Mouse (Mus musculus): ENCODE data around the gene Mboat1. TPM values are rescaled to one million over a fixed set of nuclear protein-coding genes. Genes with fewer than 3 reads are reported as not detected.

Mboat1 gene
- total RNA-seq, 1 experiment: 4.6 TPM

DNA sequence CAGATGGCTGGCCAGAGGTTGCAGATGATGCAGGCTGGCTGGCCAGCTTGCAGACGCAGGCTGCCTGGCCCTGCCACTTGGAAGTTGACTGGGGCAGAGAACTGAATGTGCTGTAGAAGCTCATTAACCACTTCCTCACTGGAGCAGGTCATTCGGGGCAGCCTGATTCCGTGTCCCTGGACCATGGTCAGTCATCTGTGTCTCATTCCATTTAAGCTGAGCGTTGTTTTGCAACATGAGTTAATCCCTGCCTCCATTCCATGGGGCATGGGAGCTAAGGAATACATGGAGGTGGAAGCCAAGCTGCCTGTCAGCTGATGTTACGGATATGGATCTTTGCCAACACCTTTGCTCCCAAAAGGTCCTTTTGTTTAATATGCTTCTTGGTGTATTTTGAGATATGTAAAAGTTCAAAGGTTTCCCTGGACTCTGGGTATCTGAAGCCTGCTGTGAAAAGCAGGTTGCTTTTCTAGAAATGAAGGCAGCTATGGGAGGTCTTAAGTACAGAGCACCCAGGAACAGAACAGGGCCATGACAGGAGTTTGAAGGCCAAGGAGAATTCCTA lies 114.1 kb downstream of the Mboat1 start:
- Histone ChIP-seq H3K27ac (ENCODE audit: insufficient read depth, low read depth, low read length, poor library complexity, severe bottlenecking) (no peak overlapping the region), H3K4me1 (ENCODE audit: control insufficient read depth in 2 of 2, insufficient read depth in 2 of 2, low read length in 2 of 2, poor library complexity in 1 of 2) (peaks cover 0 to 2% of the 10 kb centered on the region in 2 experiments; a peak in 1 of 4 replicates), H3K4me3 (ENCODE audit: insufficient read depth in 1 of 2, low read depth in 1 of 2, low read length in 2 of 2, poor library complexity in 1 of 2, severe bottlenecking in 1 of 2) (no peak overlapping the region), H3K9ac (ENCODE audit: insufficient read depth, low read depth, low read length, poor library complexity, severe bottlenecking) (no peak overlapping the region), H3K36me3 (ENCODE audit: control insufficient read depth, insufficient read depth, low read length, poor library complexity, severe bottlenecking) (no peaks in the 10 kb centered on the region), H3K9me3 (ENCODE audit: control insufficient read depth, insufficient read depth, low read depth, low read length) (no peaks in the 10 kb centered on the region)
- TF ChIP-seq ZC3H11A (IDR thresholded peaks at IDR 0.05; ENCODE audit: borderline replicate concordance, low read depth, low read length): no peak
- TF ChIP-seq ZNF384 (IDR thresholded peaks at IDR 0.05; ENCODE audit: low read depth, low read length): no peak
- TF ChIP-seq HCFC1 (IDR thresholded peaks at IDR 0.05; ENCODE audit: borderline replicate concordance, insufficient read depth, low read length): no peak
- TF ChIP-seq MAFK (IDR thresholded peaks at IDR 0.05; ENCODE audit: insufficient read depth, low read depth, low read length): no peak
- TF ChIP-seq CHD2 (IDR thresholded peaks at IDR 0.05; ENCODE audit: low read depth, low read length): no peak
- no peak for DNase-seq (ENCODE audit: low read depth, low spot score)
- in situ Hi-C loops (cut with MboI; ENCODE audit: low sequenced_read_pairs in 2 of 2, unreplicated experiment in 2 of 2): loop anchor here (25.0 kb wide), 2 partner anchors 287 to 388 kb away; partner anchors contain the start of genes Cdkal1 (in 1 of the 2) and Uqcrfs1 (in 1 of the 2)

DNA sequence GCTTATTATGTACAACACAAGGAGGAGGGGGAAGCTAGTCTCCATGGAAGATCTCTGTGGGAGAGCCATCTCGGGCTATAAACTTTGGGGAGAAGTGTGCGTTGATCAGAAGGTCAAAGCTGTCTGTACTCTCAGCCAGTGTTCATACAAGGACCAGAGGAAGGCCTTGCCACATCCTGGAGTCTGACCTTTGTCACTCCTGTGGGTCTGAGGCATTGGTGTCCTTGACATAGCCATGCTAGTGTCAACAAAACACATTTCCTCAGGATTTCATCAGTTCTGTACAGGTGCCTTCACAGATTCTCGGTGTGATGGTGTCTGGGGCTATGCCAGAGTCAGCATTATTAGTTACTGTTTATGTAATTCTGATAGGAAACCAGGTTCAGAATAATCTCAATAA lies 115.1 kb downstream of the Mboat1 start:
- in situ Hi-C loops (cut with MboI; ENCODE audit: low sequenced_read_pairs in 2 of 2, unreplicated experiment in 2 of 2): loop anchor here (25.0 kb wide), 2 partner anchors 286 to 389 kb away; partner anchors contain the start of genes Cdkal1 (in 1 of the 2) and Uqcrfs1 (in 1 of the 2)
- Histone ChIP-seq H3K4me3 (ENCODE audit: insufficient read depth in 1 of 2, low read depth in 1 of 2, low read length in 2 of 2, poor library complexity in 1 of 2, severe bottlenecking in 1 of 2) (no peak overlapping the region), H3K9ac (ENCODE audit: insufficient read depth, low read depth, low read length, poor library complexity, severe bottlenecking) (no peak overlapping the region), H3K4me1 (ENCODE audit: control insufficient read depth in 2 of 2, insufficient read depth in 2 of 2, low read length in 2 of 2, poor library complexity in 1 of 2) (peaks cover 0 to 2% of the 10 kb centered on the region in 2 experiments; a peak in 1 of 4 replicates), H3K27ac (ENCODE audit: insufficient read depth, low read depth, low read length, poor library complexity, severe bottlenecking) (no peak overlapping the region), H3K9me3 (ENCODE audit: control insufficient read depth, insufficient read depth, low read depth, low read length) (no peaks in the 10 kb centered on the region), H3K36me3 (ENCODE audit: control insufficient read depth, insufficient read depth, low read length, poor library complexity, severe bottlenecking) (no peaks in the 10 kb centered on the region)
- no peak for DNase-seq (ENCODE audit: low read depth, low spot score)
- TF ChIP-seq ZC3H11A (IDR thresholded peaks at IDR 0.05; ENCODE audit: borderline replicate concordance, low read depth, low read length) (no peak), CHD2 (IDR thresholded peaks at IDR 0.05; ENCODE audit: low read depth, low read length) (no peak), HCFC1 (IDR thresholded peaks at IDR 0.05; ENCODE audit: borderline replicate concordance, insufficient read depth, low read length) (no peak), ZNF384 (IDR thresholded peaks at IDR 0.05; ENCODE audit: low read depth, low read length) (no peak), MAFK (IDR thresholded peaks at IDR 0.05; ENCODE audit: insufficient read depth, low read depth, low read length) (no peak)

DNA sequence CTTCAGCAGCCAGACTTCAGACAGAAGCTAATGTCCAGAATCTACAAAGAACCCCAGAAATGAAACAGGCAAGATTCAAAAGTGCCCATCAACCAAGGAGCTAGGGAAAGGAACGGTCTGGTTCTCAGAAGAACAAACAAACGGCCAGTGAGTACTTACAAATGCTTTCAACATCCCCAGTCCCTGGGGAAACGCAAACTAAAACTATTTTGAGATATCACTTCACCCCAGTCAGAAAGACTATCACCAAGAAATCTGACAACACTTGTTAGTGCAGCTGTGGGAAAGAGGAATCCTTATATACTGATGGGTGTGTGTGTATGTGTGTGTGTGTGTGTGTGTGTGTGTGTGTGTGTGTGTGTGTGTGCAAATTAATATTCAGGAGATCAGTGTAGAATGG lies 116.4 kb downstream of the Mboat1 start:
- no peaks in the 10 kb centered on the region for H3K36me3 ChIP-seq (ENCODE audit: control insufficient read depth, insufficient read depth, low read length, poor library complexity, severe bottlenecking)
- no peak overlapping the region for H3K27ac ChIP-seq (ENCODE audit: insufficient read depth, low read depth, low read length, poor library complexity, severe bottlenecking)
- TF ChIP-seq MAFK (IDR thresholded peaks at IDR 0.05; ENCODE audit: insufficient read depth, low read depth, low read length) (no peak), ZC3H11A (IDR thresholded peaks at IDR 0.05; ENCODE audit: borderline replicate concordance, low read depth, low read length) (no peak), CHD2 (IDR thresholded peaks at IDR 0.05; ENCODE audit: low read depth, low read length) (no peak), ZNF384 (IDR thresholded peaks at IDR 0.05; ENCODE audit: low read depth, low read length) (no peak), HCFC1 (IDR thresholded peaks at IDR 0.05; ENCODE audit: borderline replicate concordance, insufficient read depth, low read length) (no peak)
- H3K4me3 ChIP-seq (ENCODE audit: insufficient read depth in 1 of 2, low read depth in 1 of 2, low read length in 2 of 2, poor library complexity in 1 of 2, severe bottlenecking in 1 of 2): no peak overlapping the region
- in situ Hi-C loops (cut with MboI; ENCODE audit: low sequenced_read_pairs in 2 of 2, unreplicated experiment in 2 of 2): loop anchor here (25.0 kb wide), 2 partner anchors 285 to 390 kb away; partner anchors contain the start of genes Cdkal1 (in 1 of the 2) and Uqcrfs1 (in 1 of the 2)
- no peak overlapping the region for H3K9ac ChIP-seq (ENCODE audit: insufficient read depth, low read depth, low read length, poor library complexity, severe bottlenecking)
- no peak for DNase-seq (ENCODE audit: low read depth, low spot score)
- H3K4me1 ChIP-seq (ENCODE audit: control insufficient read depth in 2 of 2, insufficient read depth in 2 of 2, low read length in 2 of 2, poor library complexity in 1 of 2): peaks cover 0 to 2% of the 10 kb centered on the region in 2 experiments; a peak in 1 of 4 replicates
- no peaks in the 10 kb centered on the region for H3K9me3 ChIP-seq (ENCODE audit: control insufficient read depth, insufficient read depth, low read depth, low read length)

DNA sequence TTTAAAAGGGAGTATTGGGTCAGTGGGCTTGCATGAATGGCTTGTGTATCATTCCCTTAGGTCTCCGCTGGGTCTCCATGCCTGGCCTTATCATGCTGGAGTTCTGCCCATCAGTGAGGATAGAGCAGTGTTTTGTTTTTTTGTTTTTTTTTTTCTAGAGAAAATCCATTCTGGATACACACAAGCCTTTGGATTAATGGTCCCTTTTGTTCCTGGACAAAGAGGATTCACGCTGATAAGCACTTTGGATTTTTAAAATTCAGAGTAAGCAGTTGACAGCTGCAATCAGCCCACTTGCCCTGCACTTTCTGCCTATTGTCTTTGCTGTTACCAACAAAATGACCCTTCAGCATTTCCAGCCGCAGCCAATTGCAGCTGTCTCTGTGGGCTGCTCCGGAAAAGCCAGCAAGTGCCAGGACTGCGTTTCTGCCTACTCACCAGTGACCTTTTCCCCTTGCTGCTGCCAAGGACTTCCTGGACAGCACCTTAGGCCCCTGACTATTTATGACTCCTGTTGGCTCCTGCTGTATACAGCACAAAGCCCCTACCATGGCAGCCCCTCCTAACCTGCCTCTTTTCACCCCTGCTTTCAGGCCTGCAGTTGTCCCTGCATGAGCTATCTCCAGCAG lies 117.5 kb downstream of the Mboat1 start:
- no peaks in the 10 kb centered on the region for H3K36me3 ChIP-seq (ENCODE audit: control insufficient read depth, insufficient read depth, low read length, poor library complexity, severe bottlenecking)
- no peaks in the 10 kb centered on the region for H3K9me3 ChIP-seq (ENCODE audit: control insufficient read depth, insufficient read depth, low read depth, low read length)
- TF ChIP-seq MAFK (IDR thresholded peaks at IDR 0.05; ENCODE audit: insufficient read depth, low read depth, low read length): no peak
- no peak for TF ChIP-seq CHD2 (IDR thresholded peaks at IDR 0.05; ENCODE audit: low read depth, low read length)
- no peak for TF ChIP-seq ZC3H11A (IDR thresholded peaks at IDR 0.05; ENCODE audit: borderline replicate concordance, low read depth, low read length)
- TF ChIP-seq ZNF384 (IDR thresholded peaks at IDR 0.05; ENCODE audit: low read depth, low read length): no peak
- no peak for TF ChIP-seq HCFC1 (IDR thresholded peaks at IDR 0.05; ENCODE audit: borderline replicate concordance, insufficient read depth, low read length)
- H3K4me3 ChIP-seq (ENCODE audit: insufficient read depth in 1 of 2, low read depth in 1 of 2, low read length in 2 of 2, poor library complexity in 1 of 2, severe bottlenecking in 1 of 2): no peak overlapping the region
- no peak overlapping the region for H3K27ac ChIP-seq (ENCODE audit: insufficient read depth, low read depth, low read length, poor library complexity, severe bottlenecking)
- peaks cover 0 to 2% of the 10 kb centered on the region in 2 experiments; a peak in 1 of 4 replicates for H3K4me1 ChIP-seq (ENCODE audit: control insufficient read depth in 2 of 2, insufficient read depth in 2 of 2, low read length in 2 of 2, poor library complexity in 1 of 2)
- no peak overlapping the region for H3K9ac ChIP-seq (ENCODE audit: insufficient read depth, low read depth, low read length, poor library complexity, severe bottlenecking)
- in situ Hi-C loops (cut with MboI; ENCODE audit: low sequenced_read_pairs in 2 of 2, unreplicated experiment in 2 of 2): loop anchor here (25.0 kb wide), 2 partner anchors 284 to 391 kb away; partner anchors contain the start of genes Cdkal1 (in 1 of the 2) and Uqcrfs1 (in 1 of the 2)
- DNase-seq (ENCODE audit: low read depth, low spot score): no peak

All from ES-E14 (cell line).